17 mouse cellular contexts compared by ENCODE assay signal in genomic region chr5:64205610-64206009, GRCm38 (mm10). TPM values are rescaled to one million over a fixed set of nuclear protein-coding genes. Genes with fewer than 3 reads are reported as not detected.
DNase-seq lines count a peak whose midpoint lies in the region; ATAC-seq and TF ChIP-seq lines count a peak whose summit lies in the region.
"Had no signal": no experiment of that assay in that cellular context is flagged by ENCODE, and none has a peak within 500 bp of the region (broad histone marks: within the 10 kb centered on the region; RNA-seq: fewer than 3 reads in every experiment).

No protein-coding gene starts in this region.

- H3K27me3 ChIP-seq in kidney, adult 2 months (replicated peaks; ENCODE audit: control insufficient read depth, insufficient read depth, low read length), result no peaks in the 10 kb centered on the region
- no peaks in the 10 kb centered on the region for H3K27me3 ChIP-seq in kidney, embryonic 16.5 days (ENCODE audit: insufficient read depth, low read length)
- no peaks in the 10 kb centered on the region for H3K27me3 ChIP-seq in G1E (ENCODE audit: insufficient read depth, low read length)
- no peaks in the 10 kb centered on the region for H3K27me3 ChIP-seq in megakaryocyte, embryonic 14.5 days (replicated peaks)
- no peaks in the 10 kb centered on the region for H3K27me3 ChIP-seq in hindbrain, embryonic 16.5 days (replicated peaks; ENCODE audit: control insufficient read depth, insufficient read depth, low read length)
- H3K27me3 ChIP-seq: forebrain, embryonic 12.5 days; hindbrain, embryonic 12.5 days; intestine, embryonic 15.5 days; liver, embryonic 15.5 days had no signal

- H3K9me3 ChIP-seq in kidney, embryonic 16.5 days (ENCODE audit: low read length), result no peaks in the 10 kb centered on the region
- no peaks in the 10 kb centered on the region for H3K9me3 ChIP-seq in G1E (replicated peaks)
- no peaks in the 10 kb centered on the region for H3K9me3 ChIP-seq in megakaryocyte, embryonic 14.5 days
- no peaks in the 10 kb centered on the region for H3K9me3 ChIP-seq in hindbrain, embryonic 16.5 days (ENCODE audit: control insufficient read depth, low read length)
- H3K9me3 ChIP-seq: forebrain, embryonic 12.5 days; hindbrain, embryonic 12.5 days; intestine, embryonic 15.5 days; liver, embryonic 15.5 days had no signal

- no peak for TF ChIP-seq POLR2A in kidney, adult 2 months (IDR thresholded peaks at IDR 0.05; ENCODE audit: low read depth, low read length)

- H3K4me3 ChIP-seq in kidney, adult 2 months (ENCODE audit: insufficient read depth, low read depth, low read length), result no peak overlapping the region
- no peak overlapping the region for H3K4me3 ChIP-seq in kidney, embryonic 16.5 days (ENCODE audit: low read length)
- no peak overlapping the region for H3K4me3 ChIP-seq in G1E (ENCODE audit: low read depth, low read length)
- H3K4me3 ChIP-seq in megakaryocyte, embryonic 14.5 days (replicated peaks), result peak overlapping the region; percentile 31
- H3K4me3 ChIP-seq in hindbrain, embryonic 16.5 days (ENCODE audit: low read length), result no peak overlapping the region
- H3K4me3 ChIP-seq: forebrain, embryonic 12.5 days; hindbrain, embryonic 12.5 days; intestine, embryonic 15.5 days; liver, embryonic 15.5 days had no signal

- DNase-seq in kidney, adult 2 months, result peak; percentile 22
- peak; percentile 62 for DNase-seq in 416B (ENCODE audit: low read depth)
- DNase-seq in G1E (ENCODE audit: low spot score), result no peak
- DNase-seq in ovary, postnatal 36 days (ENCODE audit: low spot score), result no peak
- DNase-seq: cerebellum, adult 11 months; cerebellum, postnatal 25 days; gastrocnemius, postnatal 36 days; kidney, postnatal 10 days; midbrain, embryonic 14.5 days; thymus, postnatal 36 days had no signal

- no peak overlapping the region for H3K27ac ChIP-seq in kidney, adult 2 months (ENCODE audit: insufficient read depth, low read depth, low read length)
- H3K27ac ChIP-seq in kidney, embryonic 16.5 days (ENCODE audit: low read length), result no peak overlapping the region
- H3K27ac ChIP-seq in hindbrain, embryonic 16.5 days (ENCODE audit: low read depth, low read length), result no peak overlapping the region
- H3K27ac ChIP-seq: forebrain, embryonic 12.5 days; hindbrain, embryonic 12.5 days; intestine, embryonic 15.5 days; liver, embryonic 15.5 days had no signal

- 58% methylated on average over 3 of the region's 3 CpGs for WGBS in kidney, adult 2 months
- WGBS in kidney, embryonic 16.5 days, result 79% methylated on average over 3 of the region's 3 CpGs
- WGBS in hindbrain, embryonic 16.5 days, result 81% methylated on average over 3 of the region's 3 CpGs

- H3K4me2 ChIP-seq in kidney, embryonic 16.5 days (replicated peaks; ENCODE audit: low read depth, low read length), result no peak overlapping the region
- H3K4me2 ChIP-seq in hindbrain, embryonic 16.5 days (ENCODE audit: low read length), result no peak overlapping the region
- H3K4me2 ChIP-seq: forebrain, embryonic 12.5 days; hindbrain, embryonic 12.5 days; intestine, embryonic 15.5 days; liver, embryonic 15.5 days had no signal

- no peak overlapping the region for H3K9ac ChIP-seq in kidney, embryonic 16.5 days (replicated peaks; ENCODE audit: low read length)
- no peak overlapping the region for H3K9ac ChIP-seq in hindbrain, embryonic 16.5 days (ENCODE audit: low read depth, low read length)
- H3K9ac ChIP-seq: forebrain, embryonic 12.5 days; hindbrain, embryonic 12.5 days; intestine, embryonic 15.5 days; liver, embryonic 15.5 days had no signal

- H3K36me3 ChIP-seq in kidney, adult 2 months (ENCODE audit: control insufficient read depth, insufficient read depth, low read length), result no peaks in the 10 kb centered on the region
- no peaks in the 10 kb centered on the region for H3K36me3 ChIP-seq in kidney, embryonic 16.5 days (ENCODE audit: insufficient read depth, low read length)
- H3K36me3 ChIP-seq in G1E (replicated peaks), result no peaks in the 10 kb centered on the region
- peaks cover 5% of the 10 kb centered on the region for H3K36me3 ChIP-seq in megakaryocyte, embryonic 14.5 days (replicated peaks; ENCODE audit: low read length)
- no peaks in the 10 kb centered on the region for H3K36me3 ChIP-seq in hindbrain, embryonic 16.5 days (ENCODE audit: control insufficient read depth, insufficient read depth, low read length)
- H3K36me3 ChIP-seq: forebrain, embryonic 12.5 days; hindbrain, embryonic 12.5 days; intestine, embryonic 15.5 days; liver, embryonic 15.5 days had no signal

- no peak for ATAC-seq in kidney, embryonic 16.5 days (ENCODE audit: low FRiP score, low TSS enrichment)
- peak; percentile 49 for ATAC-seq in G1E (ENCODE audit: extremely low read depth, insufficient number of reproducible peaks, low FRiP score, poor library complexity, severe bottlenecking)
- ATAC-seq in hindbrain, embryonic 16.5 days, result no peak
- ATAC-seq: intestine, embryonic 15.5 days had no signal

- peaks cover 6% of the 10 kb centered on the region for H3K4me1 ChIP-seq in kidney, adult 2 months (ENCODE audit: control insufficient read depth, insufficient read depth, low read length)
- H3K4me1 ChIP-seq in kidney, embryonic 16.5 days (ENCODE audit: insufficient read depth, low read length), result peaks cover 2% of the 10 kb centered on the region; the same call in 1 of the 2 replicates
- peaks cover 4% of the 10 kb centered on the region for H3K4me1 ChIP-seq in G1E (ENCODE audit: insufficient read depth, low read depth, low read length)
- H3K4me1 ChIP-seq in megakaryocyte, embryonic 14.5 days, result peaks cover 50% of the 10 kb centered on the region
- H3K4me1 ChIP-seq in hindbrain, embryonic 16.5 days (ENCODE audit: control insufficient read depth, insufficient read depth, low read depth, low read length), result no peaks in the 10 kb centered on the region
- H3K4me1 ChIP-seq: forebrain, embryonic 12.5 days; hindbrain, embryonic 12.5 days; intestine, embryonic 15.5 days had no signal

- no peak for TF ChIP-seq CTCF in kidney, adult 2 months (conservative IDR thresholded peaks at IDR 0.05; ENCODE audit: insufficient read depth, insufficient read length, low read depth, low read length)
- TF ChIP-seq CTCF in G1E (IDR thresholded peaks at IDR 0.05; ENCODE audit: low read depth, low read length), result no peak

RNA-seq across cellular contexts. Expression of gene Tbc1d1, which starts 49.5 kb away (rescaled TPM):
- 37.0 and 38.3 TPM in 2 replicates for polyA plus RNA-seq in kidney, adult 2 months (2012; rRNA removed)
- polyA plus RNA-seq in kidney, embryonic 16.5 days (2015; fragmentation: Nextera tagmentation; extraction: Ambion mirVana), result 39.5 and 40.7 TPM in 2 replicates
- 10.3 and 11.7 TPM in 2 replicates for total RNA-seq in G1E (2014; fragmentation: Nextera tagmentation)
- total RNA-seq in G1E (2017), result 17.1 and 17.3 TPM in 2 replicates
- polyA plus RNA-seq in G1E (2012), result 3.6 and 4.2 TPM in 2 replicates
- polyA plus RNA-seq in megakaryocyte, embryonic 14.5 days (2012; ENCODE audit: insufficient read depth, low replicate concordance), result 3.8 and 5.4 TPM in 2 replicates
- polyA plus RNA-seq in hindbrain, embryonic 16.5 days (2015; fragmentation: Nextera tagmentation; extraction: Ambion mirVana), result 10.9 and 12.3 TPM in 2 replicates

Comparison
In these comparisons a context has a peak if more than half of its experiments do, and no peak if none do; other contexts are left out.
1. DNase-seq: peak in kidney, adult 2 months (single experiment) and 416B (single experiment); none in G1E (single experiment) and ovary, postnatal 36 days (single experiment).